Mouse (Mus musculus): ENCODE measurements around the gene Lxn.
A peak's percentile ranks its signal among the peaks of the same experiment; 100 is the strongest.

The Lxn gene

GRCm38 (mm10) chr3:67450601-67451210 lies 13.0 kb downstream of the Lxn start:
- no peak for DNase-seq

GRCm38 (mm10) chr3:67449660-67450059 lies 14.1 kb downstream of the Lxn start:
- DNase-seq: peak; percentile 95

DNA sequence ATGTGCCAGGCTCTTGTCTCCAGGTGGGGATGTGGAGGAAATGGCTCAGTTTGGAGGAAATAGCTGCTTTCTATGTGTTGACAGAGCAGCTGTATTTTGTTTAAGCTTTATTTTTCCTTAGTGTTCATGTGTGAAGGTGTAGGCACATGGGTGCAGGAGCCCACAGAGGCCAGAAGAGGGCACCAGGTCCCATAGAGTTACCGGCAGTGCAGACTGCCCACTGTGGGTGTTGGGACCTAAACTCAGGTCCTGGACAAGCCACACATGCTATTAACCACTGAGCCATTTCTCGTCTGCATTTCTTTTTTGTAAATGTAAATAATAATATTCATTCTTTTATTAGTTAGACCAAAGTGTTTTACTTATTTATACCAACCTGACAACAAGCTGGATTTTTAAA lies 16.6 kb downstream of the Lxn start:
- DNase-seq: peak; percentile 46

DNA sequence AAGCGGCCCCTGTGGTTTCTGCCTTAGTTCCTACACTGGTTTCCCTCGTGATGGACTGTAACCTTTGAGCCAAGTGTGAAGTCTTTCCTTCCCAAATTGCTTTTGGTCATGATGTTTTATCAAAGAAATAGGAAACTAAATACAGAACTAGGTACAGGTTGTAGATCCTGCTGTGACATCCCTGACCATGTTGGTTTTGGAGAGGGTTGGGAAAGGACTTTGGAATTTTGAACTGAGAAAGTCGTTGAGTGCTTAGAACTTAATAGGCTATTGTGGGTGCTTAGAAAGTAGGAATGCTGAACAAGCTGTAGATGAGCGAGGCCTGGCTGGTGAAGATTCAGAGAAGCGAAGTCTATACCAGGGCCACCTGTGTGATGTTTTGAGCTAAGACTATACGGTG lies 29.7 kb downstream of the Lxn start:
- no peak for DNase-seq

DNA sequence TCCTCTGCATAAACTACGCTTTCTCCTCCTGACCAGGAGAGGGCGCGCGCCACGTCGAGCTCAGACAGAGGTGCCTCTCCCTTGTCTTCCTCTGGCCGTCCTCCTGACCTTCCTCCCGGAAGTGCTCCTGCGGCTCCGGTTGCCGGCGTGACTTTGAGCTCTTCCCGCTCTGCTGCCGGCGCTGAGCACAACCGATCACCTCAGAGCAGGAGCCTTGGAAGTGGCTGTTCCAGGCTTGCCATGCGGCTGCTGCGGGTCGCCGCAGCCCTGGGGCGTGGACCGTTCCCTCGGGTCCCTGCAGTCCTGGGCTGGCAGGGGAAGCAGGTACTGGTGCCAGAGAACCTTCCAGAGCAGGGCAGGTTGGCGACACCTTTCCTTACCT lies 33.7 kb downstream of the Lxn start, which contains the start of gene Gfm1:
Gene Gfm1, plus strand, starts transcription at position 98 of the 382 bp plus-strand sequence.
- peak; percentile 99 for DNase-seq

DNA sequence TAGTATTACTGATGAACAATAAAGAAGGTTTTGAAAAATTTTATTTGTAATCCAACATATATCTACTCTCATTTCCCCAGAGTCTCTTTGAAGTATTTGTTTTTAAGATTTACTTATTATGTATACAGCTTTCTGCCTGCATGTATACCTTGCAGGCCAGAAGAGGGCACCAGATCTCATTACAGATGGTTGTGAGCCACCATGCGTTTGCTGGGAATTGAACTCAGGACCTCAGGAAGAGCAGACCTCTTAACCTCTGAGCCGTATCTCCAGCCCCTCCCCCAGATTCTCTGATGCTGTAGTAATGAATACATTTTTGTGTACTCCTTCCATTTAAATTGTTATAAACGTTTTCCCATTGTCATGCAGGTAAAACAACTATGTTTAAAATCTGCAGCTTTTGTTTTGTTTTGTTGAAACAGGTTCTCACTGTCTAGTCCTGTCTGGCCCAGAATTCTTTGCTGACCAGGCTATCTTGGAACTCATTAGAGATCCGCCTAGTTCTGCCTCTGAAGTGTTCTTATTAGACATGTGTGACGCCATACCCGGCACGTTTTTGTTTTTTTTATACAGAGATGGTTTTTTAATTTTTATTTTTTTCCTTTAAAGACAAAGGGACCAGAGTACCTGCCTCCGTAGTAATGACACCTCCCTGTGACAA lies 34.3 kb downstream of the Lxn start:
- DNase-seq: no peak

All from heart, adult 11 months (tissue).